Mouse (Mus musculus): Measurements from ENCODE around the gene Slc39a11. TPM values are rescaled to one million over a fixed set of nuclear protein-coding genes. Genes with fewer than 3 reads are reported as not detected.
A peak's percentile ranks its signal among the peaks of the same experiment; 100 is the strongest.

Slc39a11 gene
- polyA plus RNA-seq, 1 experiment from 2014 or later, result 15.7 TPM

GRCm38 (mm10) chr11:113251172-113251571 lies 398.7 kb downstream of the Slc39a11 start:
- H3K4me1 ChIP-seq, result peaks cover 31% of the 10 kb centered on the region
- H3K4me3 ChIP-seq, result no peak overlapping the region
- H3K27me3 ChIP-seq (ENCODE audit: low read depth, poor library complexity, severe bottlenecking), result no peaks in the 10 kb centered on the region
- no peak for DNase-seq (ENCODE audit: low spot score)
- no peaks in the 10 kb centered on the region for H3K36me3 ChIP-seq
- 92% methylated on average over 7 of the region's 7 CpGs for WGBS
- no peaks in the 10 kb centered on the region for H3K9me3 ChIP-seq (replicated peaks)
- no peak overlapping the region for H3K27ac ChIP-seq

- no peaks in the 10 kb centered on the region for H3K9me3 ChIP-seq (replicated peaks)
- DNase-seq (ENCODE audit: low spot score), result no peak
- H3K36me3 ChIP-seq, result no peaks in the 10 kb centered on the region
- H3K4me1 ChIP-seq, result peaks cover 3% of the 10 kb centered on the region; the same call in 1 of the 2 replicates
- 70% methylated on average over 9 of the region's 9 CpGs for WGBS
- H3K27me3 ChIP-seq (ENCODE audit: low read depth, poor library complexity, severe bottlenecking), result no peaks in the 10 kb centered on the region
- H3K4me3 ChIP-seq, result no peak overlapping the region
- no peak overlapping the region for H3K27ac ChIP-seq
Observed at GRCm38 (mm10) chr11:113246475-113246874, 403.4 kb downstream of the Slc39a11 start.

GRCm38 (mm10) chr11:113245666-113246065 lies 404.2 kb downstream of the Slc39a11 start:
- no peak for DNase-seq (ENCODE audit: low spot score)
- 79% methylated on average over 10 of the region's 10 CpGs for WGBS

GRCm38 (mm10) chr11:113234432-113234831 lies 415.4 kb downstream of the Slc39a11 start:
- DNase-seq (ENCODE audit: low spot score), result no peak
- H3K9me3 ChIP-seq (replicated peaks), result no peaks in the 10 kb centered on the region

More at GRCm38 (mm10) chr11:113245666-113246065, 404.2 kb downstream of the Slc39a11 start:
- no peaks in the 10 kb centered on the region for H3K36me3 ChIP-seq
- no peaks in the 10 kb centered on the region for H3K4me1 ChIP-seq
- no peak overlapping the region for H3K4me3 ChIP-seq
- H3K27ac ChIP-seq, result 0 out of 2 replicates have a peak overlapping the region, but pooled peaks have one; percentile 2
- no peaks in the 10 kb centered on the region for H3K27me3 ChIP-seq (ENCODE audit: low read depth, poor library complexity, severe bottlenecking)
- no peaks in the 10 kb centered on the region for H3K9me3 ChIP-seq (replicated peaks)

GRCm38 (mm10) chr11:113232049-113232448 lies 417.8 kb downstream of the Slc39a11 start:
- WGBS, result 34% methylated on average over 6 of the region's 6 CpGs
- Histone ChIP-seq H3K9me3 (replicated peaks) (no peaks in the 10 kb centered on the region), H3K4me1 (peaks cover 26% of the 10 kb centered on the region), H3K27me3 (ENCODE audit: low read depth, poor library complexity, severe bottlenecking) (peaks cover 4% of the 10 kb centered on the region; the same call in 1 of the 2 replicates), H3K27ac (peak overlapping the region; percentile 64; the same call in 1 of the 2 replicates), H3K36me3 (no peaks in the 10 kb centered on the region), H3K4me3 (no peak overlapping the region)
- DNase-seq (ENCODE audit: low spot score), result no peak

More at GRCm38 (mm10) chr11:113234432-113234831, 415.4 kb downstream of the Slc39a11 start:
- H3K27me3 ChIP-seq (ENCODE audit: low read depth, poor library complexity, severe bottlenecking), result no peaks in the 10 kb centered on the region
- peaks cover 26% of the 10 kb centered on the region for H3K4me1 ChIP-seq
- 100% methylated on average over 2 of the region's 2 CpGs for WGBS
- H3K36me3 ChIP-seq, result no peaks in the 10 kb centered on the region
- H3K27ac ChIP-seq, result no peak overlapping the region
- no peak overlapping the region for H3K4me3 ChIP-seq

GRCm38 (mm10) chr11:113230410-113231132 lies 419.3 kb downstream of the Slc39a11 start:
- Histone ChIP-seq H3K4me3 (no peak overlapping the region), H3K9me3 (replicated peaks) (no peaks in the 10 kb centered on the region), H3K27ac (no peak overlapping the region), H3K27me3 (ENCODE audit: low read depth, poor library complexity, severe bottlenecking) (peaks cover 4% of the 10 kb centered on the region; the same call in 1 of the 2 replicates), H3K4me1 (peaks cover 26% of the 10 kb centered on the region), H3K36me3 (no peaks in the 10 kb centered on the region)
- WGBS, result 35% methylated on average over 6 of the region's 6 CpGs
- no peak for DNase-seq (ENCODE audit: low spot score)

GRCm38 (mm10) chr11:113225748-113226147 lies 424.1 kb downstream of the Slc39a11 start:
- H3K9me3 ChIP-seq (replicated peaks), result no peaks in the 10 kb centered on the region
- H3K4me3 ChIP-seq, result no peak overlapping the region
- DNase-seq (ENCODE audit: low spot score), result no peak
- H3K36me3 ChIP-seq, result no peaks in the 10 kb centered on the region
- peak overlapping the region; percentile 7; the same call in 1 of the 2 replicates for H3K27ac ChIP-seq
- peaks cover 34% of the 10 kb centered on the region for H3K4me1 ChIP-seq
- 76% methylated on average over 3 of the region's 3 CpGs for WGBS
- peaks cover 4% of the 10 kb centered on the region; the same call in 1 of the 2 replicates for H3K27me3 ChIP-seq (ENCODE audit: low read depth, poor library complexity, severe bottlenecking)

GRCm38 (mm10) chr11:113223756-113224323 lies 426.0 kb downstream of the Slc39a11 start:
- DNase-seq (ENCODE audit: low spot score), result no peak
- Histone ChIP-seq H3K9me3 (replicated peaks) (no peaks in the 10 kb centered on the region), H3K4me1 (peaks cover 32% of the 10 kb centered on the region), H3K27ac (peak overlapping the region; percentile 0; the same call in 1 of the 2 replicates), H3K4me3 (no peak overlapping the region), H3K27me3 (ENCODE audit: low read depth, poor library complexity, severe bottlenecking) (no peaks in the 10 kb centered on the region), H3K36me3 (no peaks in the 10 kb centered on the region)
- WGBS, result 31% methylated on average over 4 of the region's 4 CpGs

GRCm38 (mm10) chr11:113221267-113222195 lies 428.3 kb downstream of the Slc39a11 start:
- Histone ChIP-seq H3K4me1 (peaks cover 32% of the 10 kb centered on the region), H3K27ac (peak overlapping the region; percentile 79), H3K9me3 (replicated peaks) (no peaks in the 10 kb centered on the region), H3K4me3 (no peak overlapping the region; the same call in 1 of the 2 replicates), H3K36me3 (no peaks in the 10 kb centered on the region), H3K27me3 (ENCODE audit: low read depth, poor library complexity, severe bottlenecking) (no peaks in the 10 kb centered on the region)
- WGBS, result 44% methylated on average over 18 of the region's 18 CpGs
- peak; percentile 46 for DNase-seq (ENCODE audit: low spot score)

- peaks cover 32% of the 10 kb centered on the region for H3K4me1 ChIP-seq
- no peak for DNase-seq (ENCODE audit: low spot score)
- WGBS, result 80% methylated on average over 2 of the region's 2 CpGs
- H3K27ac ChIP-seq, result peak overlapping the region; percentile 79
- no peaks in the 10 kb centered on the region for H3K27me3 ChIP-seq (ENCODE audit: low read depth, poor library complexity, severe bottlenecking)
- no peak overlapping the region for H3K4me3 ChIP-seq
- no peaks in the 10 kb centered on the region for H3K9me3 ChIP-seq (replicated peaks)
- H3K36me3 ChIP-seq, result no peaks in the 10 kb centered on the region
Observed at GRCm38 (mm10) chr11:113220649-113221048, 429.2 kb downstream of the Slc39a11 start.

GRCm38 (mm10) chr11:113214741-113215140 lies 435.1 kb downstream of the Slc39a11 start:
- Histone ChIP-seq H3K9me3 (replicated peaks) (no peaks in the 10 kb centered on the region), H3K4me1 (peaks cover 6% of the 10 kb centered on the region), H3K36me3 (no peaks in the 10 kb centered on the region), H3K27ac (no peak overlapping the region), H3K4me3 (no peak overlapping the region), H3K27me3 (ENCODE audit: low read depth, poor library complexity, severe bottlenecking) (no peaks in the 10 kb centered on the region)
- no peak for DNase-seq (ENCODE audit: low spot score)
- 93% methylated on average over 7 of the region's 7 CpGs for WGBS

- 73% methylated on average over 13 of the region's 13 CpGs for WGBS
- peaks cover 25% of the 10 kb centered on the region for H3K4me1 ChIP-seq
- H3K36me3 ChIP-seq, result no peaks in the 10 kb centered on the region
- no peak for DNase-seq (ENCODE audit: low spot score)
- no peaks in the 10 kb centered on the region for H3K9me3 ChIP-seq (replicated peaks)
- no peak overlapping the region for H3K4me3 ChIP-seq
- no peak overlapping the region for H3K27ac ChIP-seq
- no peaks in the 10 kb centered on the region for H3K27me3 ChIP-seq (ENCODE audit: low read depth, poor library complexity, severe bottlenecking)
Observed at GRCm38 (mm10) chr11:113212390-113213025, 437.4 kb downstream of the Slc39a11 start.

All from limb, embryonic 10.5 days (tissue).